Mouse (Mus musculus) G1E (cell line): Measurements from ENCODE around the gene Rsph14.

ENCODE experiments used
- CTCF ChIP-seq: IDR thresholded peaks from 2 replicates; pipeline ENCODE4 v1.5.1; 2012; ENCODE audit warnings: low read depth, low read length, inconsistent platforms, mixed read lengths
- GATA1 ChIP-seq: IDR thresholded peaks from 2 replicates; pipeline ENCODE4 v1.6.1; 2012; ENCODE audit warnings: borderline replicate concordance, low read length, inconsistent platforms, mixed read lengths

DNA sequence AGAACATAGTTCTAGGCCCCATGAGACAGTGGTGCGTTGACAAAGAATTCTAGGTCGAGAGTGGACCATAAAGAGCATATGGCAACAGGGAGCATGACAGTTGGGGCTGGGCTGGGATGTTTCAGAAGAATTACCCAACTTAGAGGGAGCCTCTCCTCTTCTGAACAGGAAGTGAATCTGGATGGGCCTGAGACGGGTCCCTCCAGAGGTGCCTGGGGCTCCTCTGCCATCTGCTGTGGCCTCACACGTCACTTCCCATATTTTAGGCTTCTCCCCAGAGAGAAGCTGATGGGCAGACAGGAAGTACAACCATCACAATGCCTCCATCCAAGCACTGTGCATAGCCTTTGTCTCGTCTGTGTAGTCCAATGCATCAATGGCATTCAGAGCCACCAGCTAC lies 23.3 kb upstream of the Rsph14 start:
- TF ChIP-seq CTCF (no peak), GATA1 (no peak)
